Mouse (Mus musculus) neural tube, embryonic 13.5 days (tissue): ENCODE measurements around the gene I0C0044D17Rik. TPM values are rescaled to one million over a fixed set of nuclear protein-coding genes. Genes with fewer than 3 reads are reported as not detected.

Experiments
- ATAC-seq: fragments of 200-750 bp; cut with Nextera tagmentation; 2 replicates; pipeline ENCODE4 v1.8.0; 2017; ENCODE audit warnings: low read depth, mild to moderate bottlenecking, moderate TSS enrichment, moderate library complexity
- H3K27ac ChIP-seq: fragments of 300-500 bp; sonication (generic); replicated peaks from 2 replicates; pipeline ENCODE4 v1.5.1; 2015; ENCODE audit warnings: moderate library complexity, mild to moderate bottlenecking, inconsistent platforms
- H3K27me3 ChIP-seq: fragments of 300-500 bp; sonication (generic); 2 replicates; pipeline ENCODE4 v1.6.1; 2015; ENCODE audit warnings: mild to moderate bottlenecking, inconsistent platforms
- H3K36me3 ChIP-seq: fragments of 300-500 bp; sonication (generic); 2 replicates; pipeline ENCODE4 v1.6.1; 2015; ENCODE audit warnings: mild to moderate bottlenecking, inconsistent platforms
- H3K4me1 ChIP-seq: fragments of 300-500 bp; sonication (generic); replicated peaks from 2 replicates; pipeline ENCODE4 v1.6.1; 2015; ENCODE audit warnings: inconsistent platforms
- H3K4me2 ChIP-seq: fragments of 300-500 bp; sonication (generic); 2 replicates; pipeline ENCODE4 v1.6.1; 2015; ENCODE audit warnings: inconsistent platforms, mild to moderate bottlenecking, moderate library complexity
- H3K4me3 ChIP-seq: fragments of 300-500 bp; sonication (generic); 2 replicates; pipeline ENCODE4 v1.5.1; 2015; ENCODE audit warnings: mild to moderate bottlenecking, inconsistent platforms
- H3K9ac ChIP-seq: fragments of 300-500 bp; sonication (generic); 2 replicates; pipeline ENCODE4 v1.6.1; 2015; ENCODE audit warnings: moderate library complexity, mild to moderate bottlenecking, inconsistent platforms
- H3K9me3 ChIP-seq: fragments of 300-500 bp; sonication (generic); 2 replicates; pipeline ENCODE4 v1.6.1; 2016; ENCODE audit warnings: inconsistent platforms
- WGBS: fragments of 180-500 bp; shearing (Covaris S2); methylation state at CpG from one replicate; pipeline ENCODE4 v1.1.7; 2015; 5-methylcytosine and 5-hydroxymethylcytosine counted together
- polyA plus RNA-seq: library from polyadenylated mRNA; unstranded; fragments of >200 nt; fragmentation: Nextera tagmentation; extraction: Ambion mirVana; gene quantifications from 2 replicates; pipeline ENCODE4 v1.2.1, GENCODE M21; 2015

I0C0044D17Rik gene
- polyA plus RNA-seq, 1 experiment from 2014 or later, result not detected

DNA sequence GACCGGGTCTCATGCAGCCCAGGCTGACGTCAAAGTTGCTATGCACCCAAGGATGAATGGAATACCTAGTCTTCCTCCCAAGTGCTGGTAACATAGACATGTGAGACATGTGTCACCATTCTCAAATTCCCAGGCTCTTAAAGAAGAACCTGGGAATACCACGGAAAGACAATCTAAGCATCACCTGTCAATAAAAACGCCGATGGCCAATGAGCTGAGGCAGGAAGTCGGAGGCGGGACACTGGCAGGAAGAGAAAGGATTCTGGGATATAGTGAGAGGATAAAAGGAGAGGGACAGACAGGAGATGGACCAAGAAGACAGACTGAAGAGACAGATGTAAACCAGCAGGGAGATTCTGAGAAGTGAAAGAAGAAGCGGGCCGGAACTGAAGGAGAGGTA is 30.2 kb downstream of the I0C0044D17Rik start:
- 94% methylated on average over 9 of the region's 9 CpGs for whole genome bisulfite sequencing
- Histone ChIP-seq H3K9me3 (no peaks in the 10 kb centered on the region), H3K36me3 (no peaks in the 10 kb centered on the region), H3K27me3 (no peaks in the 10 kb centered on the region), H3K27ac (no peak overlapping the region), H3K4me2 (no peak overlapping the region), H3K9ac (no peak overlapping the region), H3K4me3 (no peak overlapping the region), H3K4me1 (peaks cover 36% of the 10 kb centered on the region)
- ATAC-seq, result no peak

DNA sequence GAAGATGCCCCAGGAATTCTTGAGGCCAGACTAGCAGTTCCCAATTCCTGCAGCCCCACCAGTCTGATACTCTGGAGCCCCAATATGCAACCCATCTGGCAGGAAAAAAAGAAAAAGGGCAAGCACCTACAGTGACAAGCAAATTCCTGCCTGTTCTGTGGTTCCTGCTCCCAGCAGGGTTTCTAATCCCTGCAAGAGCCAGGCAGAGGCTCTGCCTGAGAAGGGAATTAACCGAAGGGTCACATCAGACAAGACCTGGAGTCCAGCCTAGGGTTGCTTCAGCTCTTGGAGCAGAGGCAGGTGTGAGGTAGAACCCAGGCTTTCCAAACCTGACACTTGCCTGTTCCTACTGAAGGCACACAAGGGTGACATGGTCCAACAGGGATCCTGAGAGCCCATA is 32.9 kb downstream of the I0C0044D17Rik start:
- H3K27me3 ChIP-seq, result no peaks in the 10 kb centered on the region
- peaks cover 18% of the 10 kb centered on the region for H3K4me1 ChIP-seq
- ATAC-seq, result no peak
- no peaks in the 10 kb centered on the region for H3K36me3 ChIP-seq
- no peak overlapping the region for H3K4me3 ChIP-seq
- H3K9me3 ChIP-seq, result no peaks in the 10 kb centered on the region
- no peak overlapping the region for H3K27ac ChIP-seq
- H3K9ac ChIP-seq, result no peak overlapping the region
- 48% methylated on average over 1 of the region's 1 CpGs for WGBS
- H3K4me2 ChIP-seq, result no peak overlapping the region

DNA sequence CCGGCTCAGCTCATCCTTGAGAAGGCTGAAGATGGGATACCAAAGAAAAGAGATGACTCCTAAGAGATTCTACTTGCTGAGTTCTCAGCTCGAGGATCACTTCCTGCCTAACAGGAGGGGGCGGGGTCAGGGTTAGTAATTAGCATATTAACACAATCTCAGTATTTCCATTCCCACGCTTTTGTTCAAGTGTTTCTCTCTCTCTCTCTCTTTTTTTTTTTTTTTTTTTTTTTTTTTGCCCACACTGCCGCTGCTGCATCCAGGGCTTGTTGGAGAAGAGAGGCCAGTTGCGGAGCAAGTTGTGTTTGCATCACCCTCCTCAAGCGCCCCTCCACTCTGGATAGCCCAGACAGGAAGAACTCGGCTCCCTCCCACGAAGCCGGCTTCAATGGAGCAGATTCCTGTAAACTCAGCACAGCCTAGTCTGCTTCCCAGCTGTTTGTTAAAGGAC is 33.8 kb downstream of the I0C0044D17Rik start:
- 12% methylated on average over 10 of the region's 10 CpGs for WGBS

DNA sequence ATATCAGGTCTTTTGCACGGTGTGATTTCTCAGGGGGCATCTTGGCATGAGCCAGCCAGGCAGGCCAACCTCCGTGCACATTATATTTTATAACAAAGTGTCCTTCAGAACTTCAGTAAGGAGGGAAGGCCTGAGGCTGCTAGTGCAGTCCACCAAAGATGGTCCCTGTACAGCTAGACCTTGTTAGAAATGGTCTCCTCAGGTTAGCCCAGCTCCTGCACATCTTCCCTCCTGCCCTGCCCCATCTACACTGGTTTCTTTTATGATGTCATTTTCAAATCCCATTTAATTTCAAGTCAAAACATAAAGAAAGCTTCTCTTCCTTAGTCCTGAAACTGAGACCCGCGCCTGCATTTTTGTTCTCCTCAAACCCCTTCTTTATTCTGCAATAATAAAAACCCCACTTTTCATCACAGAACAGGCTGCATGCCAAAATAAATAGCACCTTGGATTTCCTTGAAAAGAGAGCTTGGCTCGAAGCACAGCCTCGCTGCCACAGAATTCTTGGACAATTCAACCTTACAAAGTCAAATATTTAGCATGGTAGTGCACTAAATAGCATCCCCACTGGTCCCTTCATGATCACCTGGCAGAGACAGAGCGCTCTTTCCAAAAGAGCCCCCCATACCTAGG is 34.4 kb downstream of the I0C0044D17Rik start:
- Histone ChIP-seq H3K9ac (no peak overlapping the region), H3K27ac (no peak overlapping the region), H3K9me3 (no peaks in the 10 kb centered on the region), H3K4me2 (peak overlapping the region; percentile 51), H3K4me3 (peak overlapping the region; percentile 22), H3K27me3 (no peaks in the 10 kb centered on the region), H3K36me3 (no peaks in the 10 kb centered on the region), H3K4me1 (peaks cover 18% of the 10 kb centered on the region)
- 0 out of 2 replicates have a peak, but pooled peaks have one; percentile 20 for ATAC-seq
- WGBS, result 68% methylated on average over 7 of the region's 7 CpGs

More for the DNA sequence above, 33.8 kb downstream of the I0C0044D17Rik start:
- Histone ChIP-seq H3K4me2 (peak overlapping the region; percentile 51), H3K4me1 (peaks cover 18% of the 10 kb centered on the region), H3K27me3 (no peaks in the 10 kb centered on the region), H3K9ac (no peak overlapping the region), H3K4me3 (peak overlapping the region; percentile 22), H3K9me3 (no peaks in the 10 kb centered on the region), H3K36me3 (no peaks in the 10 kb centered on the region), H3K27ac (no peak overlapping the region)
- ATAC-seq, result 0 out of 2 replicates have a peak, but pooled peaks have one; percentile 63

DNA sequence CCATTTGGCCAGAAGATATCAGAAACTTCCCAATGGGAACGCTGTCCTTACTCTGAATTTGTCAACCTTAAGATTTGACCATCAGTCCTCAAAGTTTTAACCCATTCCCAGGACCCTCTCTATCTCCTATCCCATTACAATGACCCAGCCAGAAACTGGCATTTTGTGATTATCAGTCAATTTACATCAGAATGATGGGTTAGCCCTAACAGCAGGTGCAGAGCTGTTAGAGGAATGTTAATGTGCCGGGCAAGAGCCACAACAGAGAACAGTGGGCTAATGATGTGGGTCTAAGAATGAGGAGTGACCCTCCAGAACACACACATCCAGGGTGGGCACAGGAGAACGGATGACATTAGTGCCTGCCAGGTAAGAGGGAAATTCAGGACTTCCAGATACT is 37.4 kb downstream of the I0C0044D17Rik start:
- no peak for ATAC-seq
- no peaks in the 10 kb centered on the region for H3K9me3 ChIP-seq
- no peak overlapping the region for H3K4me3 ChIP-seq
- H3K27ac ChIP-seq, result no peak overlapping the region
- H3K36me3 ChIP-seq, result no peaks in the 10 kb centered on the region
- H3K27me3 ChIP-seq, result no peaks in the 10 kb centered on the region
- H3K4me2 ChIP-seq, result no peak overlapping the region
- WGBS, result 21% methylated on average over 3 of the region's 3 CpGs
- H3K9ac ChIP-seq, result no peak overlapping the region
- peaks cover 18% of the 10 kb centered on the region for H3K4me1 ChIP-seq

DNA sequence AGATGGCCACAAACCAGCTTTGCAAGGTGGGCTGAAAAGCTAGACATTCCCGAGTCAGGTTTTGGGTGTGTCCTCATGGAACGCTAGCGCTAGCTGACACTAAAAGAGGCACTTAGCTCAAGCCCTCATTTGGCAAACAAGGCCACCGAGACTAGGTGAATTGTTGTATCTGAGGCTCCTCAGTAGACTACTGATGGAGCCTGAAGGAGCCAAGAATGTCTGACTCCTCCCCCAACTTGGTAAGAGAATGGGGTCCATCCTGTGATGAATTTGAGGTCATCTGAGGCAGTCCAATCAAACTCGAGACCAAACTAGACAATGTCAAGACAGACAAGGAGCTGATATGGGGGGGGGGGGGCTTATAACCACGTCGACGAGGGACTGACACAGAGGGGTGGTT is 37.8 kb downstream of the I0C0044D17Rik start:
- 21% methylated on average over 8 of the region's 8 CpGs for WGBS
- no peak for ATAC-seq
- no peak overlapping the region for H3K4me2 ChIP-seq
- H3K9me3 ChIP-seq, result no peaks in the 10 kb centered on the region
- peaks cover 18% of the 10 kb centered on the region for H3K4me1 ChIP-seq
- no peak overlapping the region for H3K9ac ChIP-seq
- no peaks in the 10 kb centered on the region for H3K36me3 ChIP-seq
- no peaks in the 10 kb centered on the region for H3K27me3 ChIP-seq
- H3K4me3 ChIP-seq, result no peak overlapping the region
- H3K27ac ChIP-seq, result no peak overlapping the region

DNA sequence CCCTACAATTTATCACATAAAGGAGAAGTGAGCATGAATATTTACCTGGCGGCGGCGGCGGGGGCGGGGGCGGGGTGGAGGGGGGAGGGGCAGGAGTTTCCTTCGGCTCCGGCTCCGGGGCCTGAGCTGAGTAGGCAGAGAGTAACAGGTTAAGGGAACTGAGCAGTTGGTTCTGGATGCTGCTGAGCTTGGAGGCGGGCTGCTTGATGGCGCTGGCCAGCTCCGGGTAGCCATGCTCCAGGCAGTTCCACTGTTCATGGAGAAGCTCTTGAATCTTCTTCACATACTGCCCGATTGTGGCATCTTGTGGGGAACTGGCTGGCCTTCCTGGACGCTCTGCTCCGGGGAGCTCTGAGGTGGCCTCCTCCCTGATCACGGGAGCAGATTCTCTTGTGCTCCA is 45.4 kb downstream of the I0C0044D17Rik start:
- Histone ChIP-seq H3K4me1 (peaks cover 15% of the 10 kb centered on the region; the same call in 1 of the 2 replicates), H3K9ac (no peak overlapping the region), H3K4me3 (no peak overlapping the region), H3K27ac (no peak overlapping the region), H3K4me2 (peak overlapping the region; percentile 28), H3K9me3 (no peaks in the 10 kb centered on the region), H3K36me3 (no peaks in the 10 kb centered on the region), H3K27me3 (peaks cover 12% of the 10 kb centered on the region; the same call in 1 of the 2 replicates)
- ATAC-seq, result peak; percentile 56; the same call in 1 of the 2 replicates
- 16% methylated on average over 16 of the region's 16 CpGs for WGBS

DNA sequence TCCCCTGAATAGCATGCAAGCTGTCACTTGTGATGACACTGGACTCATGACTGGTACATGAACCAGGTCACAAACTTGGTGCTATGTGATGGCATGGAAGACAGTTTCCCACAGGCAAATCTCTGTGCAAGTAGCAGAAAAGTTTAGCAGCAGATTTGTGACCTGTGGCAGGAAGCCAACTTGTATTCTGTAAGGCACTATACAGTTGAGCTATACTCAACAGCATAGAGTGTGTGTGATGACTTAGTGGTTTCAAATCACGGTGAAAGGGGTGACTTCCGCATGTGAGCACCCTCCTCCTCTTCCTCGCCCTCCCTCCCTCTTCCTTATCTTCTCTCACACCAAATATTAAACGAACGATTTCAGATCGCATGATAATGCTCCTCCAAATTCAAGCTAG is 46.2 kb downstream of the I0C0044D17Rik start:
- Histone ChIP-seq H3K4me2 (no peak overlapping the region), H3K9me3 (no peaks in the 10 kb centered on the region), H3K36me3 (no peaks in the 10 kb centered on the region), H3K4me3 (no peak overlapping the region), H3K27ac (no peak overlapping the region), H3K4me1 (peaks cover 15% of the 10 kb centered on the region; the same call in 1 of the 2 replicates), H3K27me3 (peaks cover 12% of the 10 kb centered on the region; the same call in 1 of the 2 replicates), H3K9ac (no peak overlapping the region)
- 90% methylated on average over 6 of the region's 6 CpGs for WGBS
- no peak for ATAC-seq

DNA sequence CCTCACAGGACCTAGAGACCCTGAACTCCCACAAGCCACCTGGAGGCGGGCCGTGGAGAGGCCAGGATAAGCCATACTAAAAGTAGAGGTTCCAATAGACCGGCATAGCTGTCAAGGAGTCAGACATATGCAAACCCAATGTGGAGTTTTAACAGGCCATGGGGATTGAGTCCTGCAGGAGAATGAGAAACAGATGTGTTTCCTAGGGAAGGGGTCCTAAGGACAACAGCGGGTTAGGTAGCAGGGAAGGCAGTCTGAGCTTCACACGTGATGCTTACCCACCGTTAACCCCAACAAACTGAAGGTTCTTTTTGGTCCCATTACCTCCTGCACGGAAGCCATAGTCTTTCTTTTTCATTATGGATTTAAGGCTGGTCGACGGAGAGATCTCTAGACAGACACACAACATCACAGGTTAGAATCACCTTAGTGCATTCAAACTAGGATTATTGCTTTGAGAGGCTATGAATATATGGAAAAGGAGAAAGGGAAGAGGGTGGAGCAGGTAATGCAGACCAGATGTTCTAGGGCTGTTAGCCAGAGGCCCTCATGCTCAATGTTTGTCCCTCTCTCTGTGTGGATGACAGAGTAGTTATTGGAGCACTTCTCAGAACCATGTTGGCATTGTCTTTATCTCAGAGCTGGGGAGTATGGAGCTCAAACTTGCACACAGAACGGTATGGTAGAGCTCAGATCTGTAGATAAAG is 46.8 kb downstream of the I0C0044D17Rik start:
- Histone ChIP-seq H3K9ac (no peak overlapping the region), H3K27me3 (peaks cover 12% of the 10 kb centered on the region; the same call in 1 of the 2 replicates), H3K27ac (no peak overlapping the region), H3K4me3 (no peak overlapping the region), H3K36me3 (no peaks in the 10 kb centered on the region), H3K4me2 (no peak overlapping the region), H3K4me1 (peaks cover 15% of the 10 kb centered on the region; the same call in 1 of the 2 replicates), H3K9me3 (no peaks in the 10 kb centered on the region)
- 84% methylated on average over 10 of the region's 10 CpGs for WGBS
- ATAC-seq, result no peak

DNA sequence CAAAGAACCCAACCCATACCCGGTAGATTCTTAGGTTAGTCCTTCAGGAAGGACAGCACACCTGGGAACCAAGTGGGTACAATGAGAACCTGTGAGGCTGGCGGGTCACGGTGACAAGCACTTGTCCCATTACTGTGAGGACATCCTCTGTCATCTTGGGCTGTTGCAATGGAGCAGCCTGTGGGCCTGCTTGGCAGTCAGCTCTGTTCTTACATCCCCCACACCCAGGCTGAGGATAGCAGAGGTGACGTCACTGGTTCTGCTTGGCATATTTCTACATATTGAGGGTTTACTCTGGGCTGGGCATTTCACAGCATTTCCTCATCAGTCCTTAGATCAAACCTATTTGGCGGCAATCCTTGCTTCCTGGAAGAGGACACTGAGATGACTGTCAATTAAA is 49.9 kb downstream of the I0C0044D17Rik start:
- WGBS, result 92% methylated on average over 5 of the region's 5 CpGs

More for the DNA sequence above, 49.9 kb downstream of the I0C0044D17Rik start:
- Histone ChIP-seq H3K9me3 (no peaks in the 10 kb centered on the region), H3K36me3 (no peaks in the 10 kb centered on the region), H3K27me3 (0 out of 2 replicates have a peak, but pooled peaks cover 5% of the 10 kb centered on the region), H3K27ac (no peak overlapping the region), H3K4me3 (no peak overlapping the region), H3K9ac (no peak overlapping the region), H3K4me2 (no peak overlapping the region), H3K4me1 (peaks cover 12% of the 10 kb centered on the region; the same call in 1 of the 2 replicates)
- no peak for ATAC-seq
